Mouse (Mus musculus): ENCODE measurements around the gene Inpp5a. TPM values are rescaled to one million over a fixed set of nuclear protein-coding genes. Genes with fewer than 3 reads are reported as not detected.

Inpp5a gene
- polyA plus RNA-seq, 1 experiment from 2014 or later: 46.2 TPM

GRCm38 (mm10) chr7:139556746-139557526 is 168.0 kb downstream of the Inpp5a start:
- no peaks in the 10 kb centered on the region for H3K4me1 ChIP-seq (ENCODE audit: control insufficient read depth, insufficient read depth, low read length)
- no peak for ATAC-seq (ENCODE audit: insufficient number of reproducible peaks, insufficient read depth, low FRiP score, low read depth)
- no peak overlapping the region for H3K27ac ChIP-seq (ENCODE audit: low read length)
- H3K27me3 ChIP-seq (ENCODE audit: control insufficient read depth, insufficient read depth, low read length): no peaks in the 10 kb centered on the region
- 57% methylated on average over 10 of the region's 10 CpGs for WGBS
- no peak overlapping the region for H3K4me3 ChIP-seq (ENCODE audit: low read depth, low read length)
- no peak overlapping the region for H3K4me2 ChIP-seq (replicated peaks; ENCODE audit: low read depth, low read length)
- peaks cover 8% of the 10 kb centered on the region; the same call in 1 of the 2 replicates for H3K36me3 ChIP-seq (ENCODE audit: control insufficient read depth, insufficient read depth, low read length)
- no peaks in the 10 kb centered on the region for H3K9me3 ChIP-seq (ENCODE audit: control insufficient read depth, low read depth, low read length)
- no peak overlapping the region for H3K9ac ChIP-seq (replicated peaks; ENCODE audit: low read depth, low read length)

- H3K27ac ChIP-seq (ENCODE audit: low read length): no peak overlapping the region
- WGBS: 90% methylated on average over 10 of the region's 10 CpGs
- no peak overlapping the region for H3K9ac ChIP-seq (replicated peaks; ENCODE audit: low read depth, low read length)
- H3K4me3 ChIP-seq (ENCODE audit: low read depth, low read length): no peak overlapping the region
- H3K36me3 ChIP-seq (ENCODE audit: control insufficient read depth, insufficient read depth, low read length): peaks cover 8% of the 10 kb centered on the region; the same call in 1 of the 2 replicates
- H3K27me3 ChIP-seq (ENCODE audit: control insufficient read depth, insufficient read depth, low read length): no peaks in the 10 kb centered on the region
- no peaks in the 10 kb centered on the region for H3K4me1 ChIP-seq (ENCODE audit: control insufficient read depth, insufficient read depth, low read length)
- H3K9me3 ChIP-seq (ENCODE audit: control insufficient read depth, low read depth, low read length): no peaks in the 10 kb centered on the region
- ATAC-seq (ENCODE audit: insufficient number of reproducible peaks, insufficient read depth, low FRiP score, low read depth): no peak
- H3K4me2 ChIP-seq (replicated peaks; ENCODE audit: low read depth, low read length): no peak overlapping the region
Measured at GRCm38 (mm10) chr7:139559659-139560058, 170.8 kb downstream of the Inpp5a start.

DNA sequence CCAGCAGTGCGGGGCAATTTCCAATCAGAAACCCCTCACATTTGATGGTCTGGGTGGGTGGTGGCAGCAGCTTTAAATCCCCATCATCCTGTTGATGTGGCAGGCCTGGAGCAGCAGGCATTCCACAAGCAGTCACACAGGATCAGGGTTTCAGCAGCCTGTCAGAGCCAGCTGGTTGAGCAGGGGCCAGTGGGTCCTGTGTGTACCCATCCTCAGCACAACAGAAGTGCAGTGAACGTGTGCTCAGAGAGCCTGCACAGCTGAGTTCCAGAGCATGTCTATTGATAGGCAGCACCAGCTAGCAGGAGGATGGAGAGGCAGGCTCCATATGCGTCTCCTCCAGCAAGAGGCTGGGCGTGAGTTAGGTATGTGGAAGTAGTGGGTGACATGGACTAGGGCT is 174.5 kb downstream of the Inpp5a start:
- Histone ChIP-seq H3K4me3 (ENCODE audit: low read depth, low read length) (no peak overlapping the region), H3K9me3 (ENCODE audit: control insufficient read depth, low read depth, low read length) (no peaks in the 10 kb centered on the region), H3K36me3 (ENCODE audit: control insufficient read depth, insufficient read depth, low read length) (peaks cover 12% of the 10 kb centered on the region; the same call in 1 of the 2 replicates), H3K27ac (ENCODE audit: low read length) (no peak overlapping the region), H3K4me1 (ENCODE audit: control insufficient read depth, insufficient read depth, low read length) (no peaks in the 10 kb centered on the region), H3K27me3 (ENCODE audit: control insufficient read depth, insufficient read depth, low read length) (no peaks in the 10 kb centered on the region), H3K9ac (replicated peaks; ENCODE audit: low read depth, low read length) (no peak overlapping the region), H3K4me2 (replicated peaks; ENCODE audit: low read depth, low read length) (no peak overlapping the region)
- WGBS: 57% methylated on average over 4 of the region's 4 CpGs
- ATAC-seq (ENCODE audit: insufficient number of reproducible peaks, insufficient read depth, low FRiP score, low read depth): no peak

DNA sequence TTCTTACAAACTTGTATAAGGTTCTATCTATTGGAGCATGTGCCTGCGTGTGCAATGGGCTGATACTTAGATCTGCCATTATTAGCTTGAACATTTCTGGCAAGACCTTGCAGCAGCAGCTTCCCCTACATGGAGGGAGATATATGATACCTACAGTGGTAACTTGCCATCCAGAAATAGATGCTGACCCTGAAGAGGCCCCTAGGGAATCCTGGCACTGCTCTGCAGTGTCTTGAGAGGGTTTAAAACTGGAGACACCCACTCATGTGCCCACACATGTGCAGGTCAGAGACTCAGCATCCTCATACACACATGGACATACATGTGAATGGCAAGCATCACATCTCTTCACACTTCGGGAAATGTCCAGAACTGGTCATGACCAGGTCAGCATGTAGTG is 175.3 kb downstream of the Inpp5a start:
- H3K27me3 ChIP-seq (ENCODE audit: control insufficient read depth, insufficient read depth, low read length): no peaks in the 10 kb centered on the region
- no peak overlapping the region for H3K27ac ChIP-seq (ENCODE audit: low read length)
- peaks cover 13% of the 10 kb centered on the region; the same call in 1 of the 2 replicates for H3K36me3 ChIP-seq (ENCODE audit: control insufficient read depth, insufficient read depth, low read length)
- H3K4me3 ChIP-seq (ENCODE audit: low read depth, low read length): no peak overlapping the region
- WGBS: 84% methylated on average over 2 of the region's 2 CpGs
- H3K9me3 ChIP-seq (ENCODE audit: control insufficient read depth, low read depth, low read length): no peaks in the 10 kb centered on the region
- no peaks in the 10 kb centered on the region for H3K4me1 ChIP-seq (ENCODE audit: control insufficient read depth, insufficient read depth, low read length)
- H3K4me2 ChIP-seq (replicated peaks; ENCODE audit: low read depth, low read length): no peak overlapping the region
- ATAC-seq (ENCODE audit: insufficient number of reproducible peaks, insufficient read depth, low FRiP score, low read depth): no peak
- H3K9ac ChIP-seq (replicated peaks; ENCODE audit: low read depth, low read length): no peak overlapping the region

DNA sequence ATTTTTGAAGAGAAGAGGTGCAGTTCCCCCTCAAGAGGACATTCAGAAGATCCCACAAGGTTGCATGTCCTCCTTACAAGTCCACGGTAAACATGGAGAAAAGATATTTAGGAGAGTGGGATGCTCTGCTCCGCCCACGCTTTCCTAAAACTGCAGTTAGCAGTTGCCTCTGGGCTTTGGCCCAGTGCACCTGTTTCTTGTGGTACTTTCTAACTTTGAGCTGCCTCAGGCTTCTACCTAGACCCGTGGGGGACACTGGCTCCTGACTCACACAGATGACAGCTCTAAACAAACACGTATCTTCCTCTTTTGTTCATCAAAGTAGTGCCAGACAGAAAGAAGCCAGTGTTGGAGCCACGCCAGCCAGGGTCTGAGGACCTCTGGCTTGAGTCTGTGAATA is 177.1 kb downstream of the Inpp5a start:
- no peak overlapping the region for H3K4me2 ChIP-seq (replicated peaks; ENCODE audit: low read depth, low read length)
- H3K4me1 ChIP-seq (ENCODE audit: control insufficient read depth, insufficient read depth, low read length): no peaks in the 10 kb centered on the region
- no peaks in the 10 kb centered on the region for H3K9me3 ChIP-seq (ENCODE audit: control insufficient read depth, low read depth, low read length)
- H3K4me3 ChIP-seq (ENCODE audit: low read depth, low read length): no peak overlapping the region
- H3K27me3 ChIP-seq (ENCODE audit: control insufficient read depth, insufficient read depth, low read length): no peaks in the 10 kb centered on the region
- peaks cover 8% of the 10 kb centered on the region; the same call in 1 of the 2 replicates for H3K36me3 ChIP-seq (ENCODE audit: control insufficient read depth, insufficient read depth, low read length)
- whole genome bisulfite sequencing: 73% methylated on average over 6 of the region's 6 CpGs
- no peak for ATAC-seq (ENCODE audit: insufficient number of reproducible peaks, insufficient read depth, low FRiP score, low read depth)
- H3K27ac ChIP-seq (ENCODE audit: low read length): no peak overlapping the region
- no peak overlapping the region for H3K9ac ChIP-seq (replicated peaks; ENCODE audit: low read depth, low read length)

- WGBS: 51% methylated on average over 8 of the region's 8 CpGs
- H3K9ac ChIP-seq (replicated peaks; ENCODE audit: low read depth, low read length): no peak overlapping the region
- no peaks in the 10 kb centered on the region for H3K9me3 ChIP-seq (ENCODE audit: control insufficient read depth, low read depth, low read length)
- no peaks in the 10 kb centered on the region for H3K27me3 ChIP-seq (ENCODE audit: control insufficient read depth, insufficient read depth, low read length)
- H3K36me3 ChIP-seq (ENCODE audit: control insufficient read depth, insufficient read depth, low read length): peaks cover 8% of the 10 kb centered on the region; the same call in 1 of the 2 replicates
- no peak overlapping the region for H3K27ac ChIP-seq (ENCODE audit: low read length)
- H3K4me3 ChIP-seq (ENCODE audit: low read depth, low read length): no peak overlapping the region
- H3K4me1 ChIP-seq (ENCODE audit: control insufficient read depth, insufficient read depth, low read length): no peaks in the 10 kb centered on the region
- ATAC-seq (ENCODE audit: insufficient number of reproducible peaks, insufficient read depth, low FRiP score, low read depth): 0 out of 2 replicates have a peak, but pooled peaks have one; percentile 42
- no peak overlapping the region for H3K4me2 ChIP-seq (replicated peaks; ENCODE audit: low read depth, low read length)
Measured at GRCm38 (mm10) chr7:139566533-139566932, 177.6 kb downstream of the Inpp5a start.

DNA sequence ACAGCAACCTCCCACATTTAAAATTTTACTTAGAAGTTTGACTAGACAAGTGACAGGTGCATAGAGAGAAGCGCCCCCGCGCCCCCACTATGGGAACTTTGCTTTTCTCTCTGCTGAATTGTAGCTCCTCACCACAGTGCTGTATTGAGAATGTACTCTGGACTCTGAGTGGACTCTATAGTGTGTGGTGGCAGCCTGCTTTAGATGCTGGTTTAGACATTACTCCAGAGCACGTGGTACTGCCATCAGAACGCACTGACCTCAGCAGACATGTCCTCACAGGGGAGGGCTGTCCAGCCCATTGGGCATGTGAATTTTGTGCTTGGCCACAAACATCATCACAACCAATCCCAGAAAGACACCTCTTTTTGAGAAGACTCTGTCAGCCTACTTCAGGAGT is 181.9 kb downstream of the Inpp5a start:
- no peak for ATAC-seq (ENCODE audit: insufficient number of reproducible peaks, insufficient read depth, low FRiP score, low read depth)
- H3K4me2 ChIP-seq (replicated peaks; ENCODE audit: low read depth, low read length): no peak overlapping the region
- H3K27ac ChIP-seq (ENCODE audit: low read length): no peak overlapping the region
- peaks cover 9% of the 10 kb centered on the region for H3K36me3 ChIP-seq (ENCODE audit: control insufficient read depth, insufficient read depth, low read length)
- H3K27me3 ChIP-seq (ENCODE audit: control insufficient read depth, insufficient read depth, low read length): no peaks in the 10 kb centered on the region
- no peak overlapping the region for H3K9ac ChIP-seq (replicated peaks; ENCODE audit: low read depth, low read length)
- WGBS: 93% methylated on average over 5 of the region's 5 CpGs
- no peaks in the 10 kb centered on the region for H3K9me3 ChIP-seq (ENCODE audit: control insufficient read depth, low read depth, low read length)
- 0 out of 2 replicates have a peak, but pooled peaks cover 2% of the 10 kb centered on the region for H3K4me1 ChIP-seq (ENCODE audit: control insufficient read depth, insufficient read depth, low read length)
- H3K4me3 ChIP-seq (ENCODE audit: low read depth, low read length): no peak overlapping the region

- peaks cover 11% of the 10 kb centered on the region for H3K36me3 ChIP-seq (ENCODE audit: control insufficient read depth, insufficient read depth, low read length)
- H3K27ac ChIP-seq (ENCODE audit: low read length): peak overlapping the region; percentile 33; the same call in 1 of the 2 replicates
- no peak overlapping the region for H3K4me2 ChIP-seq (replicated peaks; ENCODE audit: low read depth, low read length)
- peak; percentile 80 for ATAC-seq (ENCODE audit: insufficient number of reproducible peaks, insufficient read depth, low FRiP score, low read depth)
- H3K9ac ChIP-seq (replicated peaks; ENCODE audit: low read depth, low read length): no peak overlapping the region
- 59% methylated on average over 3 of the region's 3 CpGs for WGBS
- H3K4me3 ChIP-seq (ENCODE audit: low read depth, low read length): no peak overlapping the region
- 0 out of 2 replicates have a peak, but pooled peaks cover 2% of the 10 kb centered on the region for H3K4me1 ChIP-seq (ENCODE audit: control insufficient read depth, insufficient read depth, low read length)
- no peaks in the 10 kb centered on the region for H3K9me3 ChIP-seq (ENCODE audit: control insufficient read depth, low read depth, low read length)
- no peaks in the 10 kb centered on the region for H3K27me3 ChIP-seq (ENCODE audit: control insufficient read depth, insufficient read depth, low read length)
Measured at GRCm38 (mm10) chr7:139572665-139573064, 183.8 kb downstream of the Inpp5a start.

Measured in stomach, embryonic 14.5 days (tissue).